Mouse (Mus musculus): ENCODE data around the gene Scaper.

DNA sequence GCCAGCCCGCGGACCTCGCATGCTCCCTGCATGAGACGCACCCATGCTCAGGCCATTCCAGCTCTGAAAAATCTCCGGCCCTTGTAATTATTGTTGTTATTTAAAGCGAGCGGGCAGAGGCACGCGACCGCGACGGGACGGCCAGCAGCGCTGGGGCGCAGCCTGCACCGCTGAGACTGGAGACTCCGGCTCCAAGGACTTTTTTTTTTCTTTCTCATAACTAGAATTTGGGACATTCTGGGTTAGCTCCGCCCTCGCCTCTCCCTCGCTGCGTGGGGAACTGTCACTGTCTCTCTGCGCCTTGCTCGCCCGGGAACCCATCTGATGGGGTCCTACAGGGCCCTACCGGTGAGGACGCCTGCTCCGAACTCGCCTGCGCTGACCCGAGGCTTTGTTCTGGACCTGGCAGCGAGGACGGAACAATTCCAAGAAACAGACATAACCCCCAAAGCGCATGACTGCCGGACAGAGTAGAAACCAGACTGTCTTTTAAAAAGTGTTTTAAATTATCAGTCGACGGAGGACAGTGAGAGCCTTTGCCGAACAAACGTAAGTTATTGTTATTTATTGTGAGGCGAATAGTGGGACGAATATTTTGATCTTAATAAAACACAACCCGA is 392.3 kb downstream of the Scaper start:
- TF ChIP-seq CTCF (IDR thresholded peaks at IDR 0.05; ENCODE audit: extremely low read depth, insufficient read length, insufficient replicate concordance, low read depth, low read length) (no peak), POLR2A (IDR thresholded peaks at IDR 0.05; ENCODE audit: low read depth, low read length) (no peak)
